Mouse (Mus musculus): ENCODE measurements around the gene Mgat5.

DNA sequence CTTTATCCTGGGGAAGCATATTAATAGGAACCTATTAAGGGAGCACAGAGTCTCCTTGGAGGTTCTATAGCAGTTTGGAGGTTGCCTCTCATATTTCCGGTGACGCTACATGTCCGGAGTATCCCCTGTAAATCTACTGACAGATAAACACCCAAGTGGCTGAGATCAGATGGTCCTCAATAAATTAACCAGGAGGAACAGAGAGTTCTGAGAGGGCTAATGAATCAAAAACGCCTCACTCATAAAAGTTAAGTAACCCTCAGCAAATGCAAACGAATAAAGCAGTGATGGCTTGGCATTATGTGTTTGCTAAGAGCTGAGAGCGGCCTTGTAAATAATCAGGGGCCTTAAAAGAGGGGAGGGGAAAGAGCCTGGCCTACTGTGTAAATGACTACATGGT, 259.2 kb downstream of the Mgat5 start:
- TF ChIP-seq POLR2A (IDR thresholded peaks at IDR 0.05; ENCODE audit: insufficient read length, low read depth) (no peak), MYOD1 (IDR thresholded peaks at IDR 0.05; ENCODE audit: control insufficient read depth in 1 of 3, insufficient read length in 2 of 3, low read depth in 2 of 3) (no peak), POLR2AphosphoS2 (IDR thresholded peaks at IDR 0.05; ENCODE audit: insufficient read length, low read depth) (no peak), TCF12 (IDR thresholded peaks at IDR 0.05; ENCODE audit: insufficient read depth, poor library complexity, severe bottlenecking) (no peak)
